Mouse (Mus musculus): ENCODE data around the gene Zfp445. TPM values are rescaled to one million over a fixed set of nuclear protein-coding genes. Genes with fewer than 3 reads are reported as not detected.
"Not testable (repeated sequence)": the region's sequence is repeated elsewhere in the genome, so short reads cannot be mapped to it uniquely, and the experiment has no call there.

Zfp445 gene
- total and polyA plus RNA-seq, 2 experiments from 2014 or later = 77.6 to 126 TPM

- ATAC-seq (ENCODE audit: low FRiP score) = no peak
- no peak for TF ChIP-seq CTCF (IDR thresholded peaks at IDR 0.05)
Measured at GRCm38 (mm10) chr9:122860752-122861151, 5.1 kb downstream of the Zfp445 start.

GRCm38 (mm10) chr9:122856716-122857115 lies 9.1 kb downstream of the Zfp445 start:
- 96% methylated on average over 3 of the region's 3 CpGs for WGBS
- Histone ChIP-seq H3K36me3 (ENCODE audit: insufficient read depth, low read length) (peaks cover 66% of the 10 kb centered on the region), H3K4me3 (ENCODE audit: low read depth, low read length) (no peak overlapping the region), H3K9ac (replicated peaks; ENCODE audit: low read length, poor library complexity, severe bottlenecking) (no peak overlapping the region), H3K4me1 (ENCODE audit: insufficient read depth, low read length) (no peaks in the 10 kb centered on the region), H3K4me2 (ENCODE audit: low read depth, low read length, poor library complexity, severe bottlenecking) (no peak overlapping the region), H3K27ac (ENCODE audit: low read depth, low read length) (no peak overlapping the region), H3K9me3 (ENCODE audit: low read length) (no peaks in the 10 kb centered on the region), H3K27me3 (ENCODE audit: insufficient read depth, low read length) (no peaks in the 10 kb centered on the region)
- DNase-seq (ENCODE audit: low spot score) (no peak), ATAC-seq (ENCODE audit: low FRiP score) (no peak)
- TF ChIP-seq CTCF (IDR thresholded peaks at IDR 0.05) = no peak

More at GRCm38 (mm10) chr9:122860752-122861151, 5.1 kb downstream of the Zfp445 start:
- peaks cover 42% of the 10 kb centered on the region for H3K36me3 ChIP-seq (ENCODE audit: insufficient read depth, low read length)
- no peaks in the 10 kb centered on the region for H3K9me3 ChIP-seq (ENCODE audit: low read length)
- H3K4me1 ChIP-seq (ENCODE audit: insufficient read depth, low read length) = peaks cover 12% of the 10 kb centered on the region; the same call in 1 of the 2 replicates
- H3K27me3 ChIP-seq (ENCODE audit: insufficient read depth, low read length) = no peaks in the 10 kb centered on the region
- no peak for DNase-seq (ENCODE audit: low spot score)
- no peak overlapping the region for H3K4me3 ChIP-seq (ENCODE audit: low read depth, low read length)
- H3K9ac ChIP-seq (replicated peaks; ENCODE audit: low read length, poor library complexity, severe bottlenecking) = no peak overlapping the region
- H3K27ac ChIP-seq (ENCODE audit: low read depth, low read length) = no peak overlapping the region
- H3K4me2 ChIP-seq (ENCODE audit: low read depth, low read length, poor library complexity, severe bottlenecking) = no peak overlapping the region

- H3K9me3 ChIP-seq (ENCODE audit: low read length) = no peaks in the 10 kb centered on the region
- peaks cover 66% of the 10 kb centered on the region for H3K36me3 ChIP-seq (ENCODE audit: insufficient read depth, low read length)
- 98% methylated on average over 4 of the region's 4 CpGs for WGBS
- no peak for TF ChIP-seq CTCF (IDR thresholded peaks at IDR 0.05)
- ATAC-seq (ENCODE audit: low FRiP score) (no peak), DNase-seq (ENCODE audit: low spot score) (no peak)
- no peaks in the 10 kb centered on the region for H3K27me3 ChIP-seq (ENCODE audit: insufficient read depth, low read length)
- H3K4me2 ChIP-seq (ENCODE audit: low read depth, low read length, poor library complexity, severe bottlenecking) = no peak overlapping the region
- no peak overlapping the region for H3K27ac ChIP-seq (ENCODE audit: low read depth, low read length)
- no peak overlapping the region for H3K4me3 ChIP-seq (ENCODE audit: low read depth, low read length)
- no peak overlapping the region for H3K9ac ChIP-seq (replicated peaks; ENCODE audit: low read length, poor library complexity, severe bottlenecking)
- no peaks in the 10 kb centered on the region for H3K4me1 ChIP-seq (ENCODE audit: insufficient read depth, low read length)
Measured at GRCm38 (mm10) chr9:122855617-122856016, 10.2 kb downstream of the Zfp445 start.

GRCm38 (mm10) chr9:122855141-122855540 lies 10.7 kb downstream of the Zfp445 start:
- not testable (repeated sequence) for H3K4me2 ChIP-seq (ENCODE audit: low read depth, low read length, poor library complexity, severe bottlenecking); H3K9me3 ChIP-seq (ENCODE audit: low read length); H3K27ac ChIP-seq (ENCODE audit: low read depth, low read length); H3K4me3 ChIP-seq (ENCODE audit: low read depth, low read length); H3K4me1 ChIP-seq (ENCODE audit: insufficient read depth, low read length); H3K27me3 ChIP-seq (ENCODE audit: insufficient read depth, low read length); H3K9ac ChIP-seq (replicated peaks; ENCODE audit: low read length, poor library complexity, severe bottlenecking); DNase-seq (ENCODE audit: low spot score); ATAC-seq (ENCODE audit: low FRiP score)
- WGBS = 100% methylated on average over 2 of the region's 7 CpGs
- H3K36me3 ChIP-seq (ENCODE audit: insufficient read depth, low read length) = peaks cover 70% of the 10 kb centered on the region

GRCm38 (mm10) chr9:122854526-122854925 lies 11.3 kb downstream of the Zfp445 start:
- Histone ChIP-seq H3K27me3 (ENCODE audit: insufficient read depth, low read length) (no peaks in the 10 kb centered on the region), H3K36me3 (ENCODE audit: insufficient read depth, low read length) (peaks cover 71% of the 10 kb centered on the region), H3K4me1 (ENCODE audit: insufficient read depth, low read length) (no peaks in the 10 kb centered on the region), H3K4me2 (ENCODE audit: low read depth, low read length, poor library complexity, severe bottlenecking) (no peak overlapping the region), H3K9ac (replicated peaks; ENCODE audit: low read length, poor library complexity, severe bottlenecking) (no peak overlapping the region), H3K27ac (ENCODE audit: low read depth, low read length) (no peak overlapping the region), H3K4me3 (ENCODE audit: low read depth, low read length) (no peak overlapping the region), H3K9me3 (ENCODE audit: low read length) (no peaks in the 10 kb centered on the region)
- no peak for DNase-seq (ENCODE audit: low spot score)
- WGBS = 94% methylated on average over 7 of the region's 7 CpGs
- ATAC-seq (ENCODE audit: low FRiP score) = no peak
- no peak for TF ChIP-seq CTCF (IDR thresholded peaks at IDR 0.05)

- not testable (repeated sequence) for ATAC-seq (ENCODE audit: low FRiP score)
Measured at GRCm38 (mm10) chr9:122847811-122848311, 17.9 kb downstream of the Zfp445 start.

More at GRCm38 (mm10) chr9:122847811-122848311, 17.9 kb downstream of the Zfp445 start:
- H3K9me3 ChIP-seq (ENCODE audit: low read length); H3K4me2 ChIP-seq (ENCODE audit: low read depth, low read length, poor library complexity, severe bottlenecking); H3K27me3 ChIP-seq (ENCODE audit: insufficient read depth, low read length); H3K4me3 ChIP-seq (ENCODE audit: low read depth, low read length); H3K27ac ChIP-seq (ENCODE audit: low read depth, low read length); H3K4me1 ChIP-seq (ENCODE audit: insufficient read depth, low read length); DNase-seq (ENCODE audit: low spot score); H3K9ac ChIP-seq (replicated peaks; ENCODE audit: low read length, poor library complexity, severe bottlenecking): not testable (repeated sequence)
- 97% methylated on average over 5 of the region's 8 CpGs for WGBS
- peaks cover 22% of the 10 kb centered on the region for H3K36me3 ChIP-seq (ENCODE audit: insufficient read depth, low read length)

Measured in midbrain, postnatal 0 days (tissue).